Comparison of ENCODE assay signal across 15 mouse cellular contexts in genomic region chr9:24777961-24778360, GRCm38 (mm10). TPM values are rescaled to one million over a fixed set of nuclear protein-coding genes. Genes with fewer than 3 reads are reported as not detected.
DNase-seq lines count a peak whose midpoint lies in the region; ATAC-seq and TF ChIP-seq lines count a peak whose summit lies in the region.
"Had no signal": no experiment of that assay in that cellular context is flagged by ENCODE, and none has a peak within 500 bp of the region (broad histone marks: within the 10 kb centered on the region; RNA-seq: fewer than 3 reads in every experiment).

No protein-coding gene starts in this region.

- H3K36me3 ChIP-seq in midbrain, embryonic 10.5 days, result no peaks in the 10 kb centered on the region
- H3K36me3 ChIP-seq in midbrain, postnatal 0 days (ENCODE audit: insufficient read depth, low read length), result no peaks in the 10 kb centered on the region
- H3K36me3 ChIP-seq in embryonic facial prominence, embryonic 10.5 days (replicated peaks), result no peaks in the 10 kb centered on the region
- no peaks in the 10 kb centered on the region for H3K36me3 ChIP-seq in neural tube, embryonic 11.5 days (ENCODE audit: control insufficient read depth, insufficient read depth, low read length)
- H3K36me3 ChIP-seq in forebrain, embryonic 15.5 days, result no peaks in the 10 kb centered on the region

- ATAC-seq in midbrain, postnatal 0 days (ENCODE audit: low FRiP score), result no peak
- no peak for ATAC-seq in neural tube, embryonic 11.5 days (ENCODE audit: insufficient read depth, low FRiP score, low TSS enrichment)
- ATAC-seq in CD4-positive, CD25-positive, alpha-beta regulatory T cell, adult 4 months, result no peak
- no peak for ATAC-seq in forebrain, embryonic 15.5 days (replicated peaks)

- no peak for TF ChIP-seq CTCF in midbrain, postnatal 0 days (IDR thresholded peaks at IDR 0.05)

- no peak overlapping the region for H3K9ac ChIP-seq in midbrain, postnatal 0 days (replicated peaks; ENCODE audit: low read length, poor library complexity, severe bottlenecking)
- no peak overlapping the region for H3K9ac ChIP-seq in neural tube, embryonic 11.5 days (ENCODE audit: low read length)
- H3K9ac ChIP-seq in forebrain, embryonic 15.5 days (replicated peaks), result no peak overlapping the region

- WGBS in midbrain, embryonic 10.5 days, result 1% methylated on average over 14 of the region's 14 CpGs
- WGBS in midbrain, postnatal 0 days, result 1% methylated on average over 14 of the region's 14 CpGs
- under 1% methylated on average over 14 of the region's 14 CpGs for WGBS in embryonic facial prominence, embryonic 10.5 days
- WGBS in neural tube, embryonic 11.5 days, result 0% methylated on average over 14 of the region's 14 CpGs
- WGBS in forebrain, embryonic 15.5 days, result under 1% methylated on average over 14 of the region's 14 CpGs

- H3K27ac ChIP-seq in midbrain, embryonic 10.5 days (replicated peaks), result no peak overlapping the region
- no peak overlapping the region for H3K27ac ChIP-seq in midbrain, postnatal 0 days (ENCODE audit: low read depth, low read length)
- no peak overlapping the region for H3K27ac ChIP-seq in embryonic facial prominence, embryonic 10.5 days (replicated peaks)
- no peak overlapping the region for H3K27ac ChIP-seq in neural tube, embryonic 11.5 days (ENCODE audit: low read depth, low read length)
- H3K27ac ChIP-seq in forebrain, embryonic 15.5 days (replicated peaks), result no peak overlapping the region
- H3K27ac ChIP-seq: macrophage had no signal

- intact Hi-C loops in heart, postnatal 10 days (cut with DNase I), result loop anchor here (5.0 to 10.0 kb wide), 3 partner anchors 159 to 327 kb away; no protein-coding TSS in a partner anchor

- H3K9me3 ChIP-seq in midbrain, embryonic 10.5 days (replicated peaks), result no peaks in the 10 kb centered on the region
- no peaks in the 10 kb centered on the region for H3K9me3 ChIP-seq in midbrain, postnatal 0 days (ENCODE audit: low read length)
- H3K9me3 ChIP-seq in embryonic facial prominence, embryonic 10.5 days, result no peaks in the 10 kb centered on the region
- H3K9me3 ChIP-seq in neural tube, embryonic 11.5 days (ENCODE audit: control insufficient read depth, low read length), result no peaks in the 10 kb centered on the region
- H3K9me3 ChIP-seq in forebrain, embryonic 15.5 days, result no peaks in the 10 kb centered on the region

- H3K4me3 ChIP-seq in midbrain, embryonic 10.5 days, result no peak overlapping the region; the same call in 1 of the 2 replicates
- no peak overlapping the region for H3K4me3 ChIP-seq in midbrain, postnatal 0 days (ENCODE audit: low read depth, low read length)
- H3K4me3 ChIP-seq in embryonic facial prominence, embryonic 10.5 days, result peak overlapping the region; percentile 36
- no peak overlapping the region for H3K4me3 ChIP-seq in neural tube, embryonic 11.5 days (ENCODE audit: low read depth, low read length)
- H3K4me3 ChIP-seq in forebrain, embryonic 15.5 days, result no peak overlapping the region
- H3K4me3 ChIP-seq: erythroblast, embryonic 14.5 days had no signal

- peaks cover 47% of the 10 kb centered on the region for H3K4me1 ChIP-seq in midbrain, embryonic 10.5 days
- peaks cover 3% of the 10 kb centered on the region; the same call in 1 of the 2 replicates for H3K4me1 ChIP-seq in midbrain, postnatal 0 days (ENCODE audit: insufficient read depth, low read length)
- peaks cover 37% of the 10 kb centered on the region for H3K4me1 ChIP-seq in embryonic facial prominence, embryonic 10.5 days
- H3K4me1 ChIP-seq in neural tube, embryonic 11.5 days (ENCODE audit: control insufficient read depth, insufficient read depth, low read length), result peaks cover 6% of the 10 kb centered on the region
- peaks cover 40% of the 10 kb centered on the region for H3K4me1 ChIP-seq in forebrain, embryonic 15.5 days

- H3K27me3 ChIP-seq in midbrain, embryonic 10.5 days (ENCODE audit: low read depth, poor library complexity, severe bottlenecking), result peaks cover 100% of the 10 kb centered on the region
- H3K27me3 ChIP-seq in midbrain, postnatal 0 days (ENCODE audit: insufficient read depth, low read length), result peaks cover 79% of the 10 kb centered on the region
- peaks cover 100% of the 10 kb centered on the region for H3K27me3 ChIP-seq in embryonic facial prominence, embryonic 10.5 days (replicated peaks; ENCODE audit: low read depth, poor library complexity, severe bottlenecking)
- H3K27me3 ChIP-seq in neural tube, embryonic 11.5 days (ENCODE audit: control insufficient read depth, insufficient read depth, low read length), result peaks cover 98% of the 10 kb centered on the region
- H3K27me3 ChIP-seq in forebrain, embryonic 15.5 days, result peaks cover 87% of the 10 kb centered on the region

- peak; percentile 48 for DNase-seq in midbrain, embryonic 10.5 days (ENCODE audit: low spot score)
- no peak for DNase-seq in midbrain, postnatal 0 days (ENCODE audit: low spot score)
- DNase-seq in embryonic facial prominence, embryonic 10.5 days (ENCODE audit: low spot score), result peak; percentile 65
- peak; percentile 78 to 82 for DNase-seq in heart, postnatal 10 days
- DNase-seq in neural tube, embryonic 11.5 days (ENCODE audit: low spot score), result peak; percentile 63
- DNase-seq in right cerebral cortex, postnatal 14 days, result no peak
- DNase-seq: gastrocnemius, postnatal 36 days; right cerebral cortex, adult 18-20 months; thymus, postnatal 14 days had no signal

- no peak overlapping the region for H3K4me2 ChIP-seq in midbrain, postnatal 0 days (ENCODE audit: low read depth, low read length, poor library complexity, severe bottlenecking)
- H3K4me2 ChIP-seq in neural tube, embryonic 11.5 days (ENCODE audit: low read depth), result no peak overlapping the region
- no peak overlapping the region for H3K4me2 ChIP-seq in forebrain, embryonic 15.5 days (replicated peaks)

RNA-seq across cellular contexts. Expression of gene Tbx20, which starts 3.9 kb away (rescaled TPM):
- polyA plus RNA-seq in midbrain, embryonic 10.5 days (2016; fragmentation: Nextera tagmentation; extraction: Ambion mirVana), result 0.06 and 0.39 TPM in 2 replicates
- 0.24 and 0.33 TPM in 2 replicates for total RNA-seq in midbrain, postnatal 0 days (2014; rRNA removed)
- 0.01 TPM in 1 of 2 replicates, not detected in the other for polyA plus RNA-seq in midbrain, postnatal 0 days (2015; fragmentation: Nextera tagmentation; extraction: Ambion mirVana)
- polyA plus RNA-seq in embryonic facial prominence, embryonic 10.5 days (2016; fragmentation: Nextera tagmentation; extraction: Ambion mirVana), result 0.87 and 2.1 TPM in 2 replicates
- total RNA-seq in heart, postnatal 10 days (2021), result 100 to 1,000 TPM; 181 to 223 TPM
- 0.29 and 0.31 TPM in 2 replicates for polyA plus RNA-seq in neural tube, embryonic 11.5 days (2014; fragmentation: Nextera tagmentation; extraction: Ambion mirVana)
- not detected for polyA plus RNA-seq in CD4-positive, CD25-positive, alpha-beta regulatory T cell, adult 4 months (2017; shearing (Covaris generic))
- 0.03 and 0.04 TPM in 2 replicates for polyA plus RNA-seq in forebrain, embryonic 15.5 days (2015; fragmentation: Nextera tagmentation; extraction: Ambion mirVana)
- total RNA-seq: gastrocnemius, postnatal 36 days; layer of hippocampus, postnatal 14 days; MEL had no signal
- polyA plus RNA-seq: erythroblast, embryonic 14.5 days; macrophage had no signal

Comparison
In these comparisons a context has a peak if more than half of its experiments do, and no peak if none do; other contexts are left out.
1. DNase-seq: peak in midbrain, embryonic 10.5 days (single experiment), embryonic facial prominence, embryonic 10.5 days (single experiment), heart, postnatal 10 days (2 of 2) and neural tube, embryonic 11.5 days (single experiment); none in midbrain, postnatal 0 days (single experiment) and right cerebral cortex, postnatal 14 days (single experiment).